Mouse (Mus musculus) adrenal gland (tissue): ENCODE measurements at regions not wholly inside any gene's neighbourhood (a gene's known extent, or its start where the extent isn't known, plus 50 kb on each side); places are given as distances from the start of the nearest gene placed in this dataset.
"Not testable (repeated sequence)": the region's sequence is repeated elsewhere in the genome, so short reads cannot be mapped to it uniquely, and the experiment has no call there.

Experiments
- intact Hi-C: fragments of 180-260 bp; cut with DNase I; formaldehyde crosslinking; loops from one replicate; pipeline ENCODE4 v1.15.1; 2025

- intact Hi-C loops = no loop called here
These were observed 204.7 kb upstream of the Pclo start for GRCm38 (mm10) chr5:14309981-14310380.

GRCm38 (mm10) chr5:14311729-14312128 lies 203.0 kb upstream of the Pclo start:
- intact Hi-C loops = no loop called here

GRCm38 (mm10) chr5:14320216-14320615 lies 194.5 kb upstream of the Pclo start:
- intact Hi-C loops = no loop called here

DNA sequence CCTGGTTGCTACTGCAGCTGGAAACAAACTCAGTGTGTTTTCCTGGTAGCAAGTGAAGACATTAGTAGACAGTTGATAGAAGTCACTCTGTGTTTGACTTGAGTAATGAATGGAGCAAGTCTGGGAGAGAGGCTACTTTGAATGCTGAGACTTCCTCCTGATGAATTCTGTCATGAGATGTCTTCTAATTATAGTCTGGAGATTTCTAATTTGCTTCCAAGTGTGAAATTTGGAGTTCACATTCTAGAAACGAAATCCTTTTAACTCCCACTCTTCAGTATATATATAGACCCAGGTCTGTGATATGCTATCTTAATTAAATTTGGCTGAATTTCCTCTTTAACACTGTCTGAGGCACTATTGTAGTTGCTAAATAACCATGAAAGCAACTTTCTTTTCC lies 192.7 kb upstream of the Pclo start:
- intact Hi-C loops = no loop called here

DNA sequence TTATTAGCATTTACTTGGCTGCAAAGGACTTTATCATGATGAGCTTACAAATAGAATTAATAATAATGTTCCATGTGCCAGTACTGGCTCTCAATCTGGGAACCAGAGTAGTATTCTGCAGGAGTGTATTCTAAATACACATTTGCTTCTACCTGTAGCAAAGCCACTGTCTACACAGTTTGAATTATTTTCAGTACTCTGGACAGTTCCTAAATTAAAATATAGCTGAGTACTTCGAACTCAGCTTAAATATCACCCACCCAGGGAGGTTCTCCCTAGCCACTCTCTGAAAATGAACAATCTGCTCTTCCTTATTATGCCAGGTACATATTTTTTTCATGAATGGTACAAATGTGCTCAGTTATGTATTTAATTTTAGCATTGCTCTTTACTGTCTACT lies 154.3 kb upstream of the Pclo start:
- intact Hi-C loops = no loop called here

- intact Hi-C loops = loop anchor here (5.0 kb wide), 1 partner anchor 418 kb away; no protein-coding TSS in a partner anchor
These were observed 125.4 kb upstream of the Pclo start for GRCm38 (mm10) chr5:14389184-14389890.

GRCm38 (mm10) chr5:14391793-14392192 lies 122.9 kb upstream of the Pclo start:
- intact Hi-C loops = no loop called here

DNA sequence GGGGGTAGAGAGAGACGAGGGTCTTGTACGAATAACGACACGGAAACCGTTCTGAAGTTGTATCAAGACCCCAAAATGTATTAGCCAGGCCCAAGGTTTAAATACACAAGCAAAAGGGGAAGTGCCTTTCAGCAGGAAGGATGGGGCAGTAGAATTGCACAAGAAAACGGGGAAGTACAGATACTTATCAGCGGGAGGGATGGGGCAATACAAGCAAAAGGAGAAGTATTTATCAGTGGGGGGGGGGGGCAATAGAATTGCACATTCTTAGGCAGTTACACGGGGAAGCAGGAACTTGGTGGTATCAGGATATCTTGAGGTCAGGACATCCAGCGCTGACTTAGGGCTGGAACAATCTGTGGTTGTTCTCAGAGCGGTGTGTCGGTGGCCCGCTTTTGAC lies 111.3 kb upstream of the Pclo start:
- intact Hi-C loops = not testable (repeated sequence)

DNA sequence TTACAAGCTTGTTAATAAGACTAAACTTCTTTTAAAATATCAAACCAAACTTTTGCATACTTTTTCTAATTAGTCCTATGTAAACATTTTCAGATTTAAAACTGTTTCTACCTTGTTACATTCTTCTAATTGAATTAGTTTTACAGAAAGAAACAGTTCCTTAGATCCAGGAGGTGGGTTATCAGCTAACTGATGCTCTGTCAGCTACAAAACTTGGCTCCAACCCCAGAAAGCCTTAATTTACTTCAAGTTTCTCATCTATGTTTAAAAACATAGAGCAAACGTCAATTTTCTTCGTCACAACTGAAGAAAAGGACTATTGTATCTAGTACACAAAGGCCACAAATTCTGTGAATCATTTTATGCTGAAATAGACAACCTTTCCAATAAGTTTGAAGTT lies 110.4 kb upstream of the Pclo start:
- intact Hi-C loops = no loop called here

DNA sequence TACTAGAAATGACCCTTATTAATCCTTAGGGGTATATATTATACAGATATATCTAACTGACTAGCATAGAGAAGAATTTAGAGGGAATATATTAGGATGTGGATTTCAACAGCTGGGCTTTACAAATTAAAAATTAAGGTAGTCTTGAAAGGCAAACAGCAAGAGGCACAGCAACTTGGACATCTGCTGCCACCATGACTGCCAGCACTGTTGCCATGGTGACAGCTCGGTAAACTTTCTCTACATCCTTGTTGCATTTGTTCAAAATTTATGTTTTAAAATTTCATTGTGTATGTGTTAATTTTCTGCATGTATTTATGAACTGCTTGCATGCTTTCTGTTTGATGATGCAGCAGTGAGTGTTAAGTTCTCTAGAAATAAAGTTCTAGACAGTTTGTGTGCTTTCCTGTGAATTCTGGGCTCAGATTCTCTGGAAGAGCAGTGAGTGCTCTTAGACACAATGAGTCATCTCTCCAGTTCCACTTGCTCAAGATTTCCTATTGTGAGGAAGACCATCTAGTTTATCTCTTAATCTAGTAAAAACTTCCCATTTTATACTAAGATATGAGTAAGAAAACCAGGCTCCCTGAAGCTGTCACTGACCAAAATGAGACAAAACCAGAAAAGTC lies 99.4 kb upstream of the Pclo start:
- intact Hi-C loops = no loop called here

DNA sequence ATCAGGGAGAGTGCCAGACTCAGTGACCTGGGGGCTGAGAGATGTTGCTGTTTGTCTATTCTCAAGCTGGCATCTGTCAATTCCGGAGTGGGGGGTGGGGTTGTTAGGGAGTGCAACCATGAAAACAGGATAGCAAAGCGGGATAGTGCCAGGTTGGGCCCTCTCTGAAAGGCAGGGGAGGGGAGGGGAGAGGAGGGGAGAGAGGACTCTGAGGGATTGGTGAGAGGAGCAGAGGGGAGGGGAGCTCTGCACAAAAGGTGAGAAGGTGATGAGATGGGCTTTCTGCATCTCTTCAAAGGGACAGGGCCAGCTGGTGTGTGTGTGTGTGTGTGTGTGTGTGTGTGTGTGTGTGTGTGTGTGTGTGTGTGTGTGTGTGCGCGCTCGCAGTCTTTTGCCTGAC lies 61.6 kb upstream of the Pclo start:
- intact Hi-C loops = no loop called here
